Mouse (Mus musculus): Measurements from ENCODE around the gene Map4. TPM values are rescaled to one million over a fixed set of nuclear protein-coding genes. Genes with fewer than 3 reads are reported as not detected.

The Map4 gene
- polyA plus RNA-seq, 1 experiment = 224 TPM

GRCm38 (mm10) chr9:110051869-110052661, 120.8 kb downstream of the Map4 start:
- TF ChIP-seq POLR2A (IDR thresholded peaks at IDR 0.05; ENCODE audit: borderline replicate concordance, extremely low read depth, insufficient read depth, insufficient read length, poor library complexity, severe bottlenecking) = peak; percentile 67; the same call in 1 of the 2 replicates
- no peak for TF ChIP-seq CTCF (IDR thresholded peaks at IDR 0.05; ENCODE audit: borderline replicate concordance, extremely low read depth, insufficient read depth, insufficient read length)
- peak; percentile 83 for DNase-seq (ENCODE audit: low read depth)

- DNase-seq (ENCODE audit: low read depth) = no peak
- TF ChIP-seq POLR2A (IDR thresholded peaks at IDR 0.05; ENCODE audit: borderline replicate concordance, extremely low read depth, insufficient read depth, insufficient read length, poor library complexity, severe bottlenecking) (no peak), CTCF (IDR thresholded peaks at IDR 0.05; ENCODE audit: borderline replicate concordance, extremely low read depth, insufficient read depth, insufficient read length) (no peak)
Measured at GRCm38 (mm10) chr9:110052951-110053304, 121.7 kb downstream of the Map4 start.

GRCm38 (mm10) chr9:110053305-110054079, 122.2 kb downstream of the Map4 start:
- peak; percentile 93 for DNase-seq (ENCODE audit: low read depth)

GRCm38 (mm10) chr9:110054080-110054421, 122.8 kb downstream of the Map4 start:
- DNase-seq (ENCODE audit: low read depth) = no peak
- TF ChIP-seq CTCF (IDR thresholded peaks at IDR 0.05; ENCODE audit: borderline replicate concordance, extremely low read depth, insufficient read depth, insufficient read length) = no peak
- no peak for TF ChIP-seq POLR2A (IDR thresholded peaks at IDR 0.05; ENCODE audit: borderline replicate concordance, extremely low read depth, insufficient read depth, insufficient read length, poor library complexity, severe bottlenecking)

More at GRCm38 (mm10) chr9:110053305-110054079, 122.2 kb downstream of the Map4 start:
- TF ChIP-seq CTCF (IDR thresholded peaks at IDR 0.05; ENCODE audit: borderline replicate concordance, extremely low read depth, insufficient read depth, insufficient read length) (no peak), POLR2A (IDR thresholded peaks at IDR 0.05; ENCODE audit: borderline replicate concordance, extremely low read depth, insufficient read depth, insufficient read length, poor library complexity, severe bottlenecking) (no peak)

- TF ChIP-seq CTCF (IDR thresholded peaks at IDR 0.05; ENCODE audit: borderline replicate concordance, extremely low read depth, insufficient read depth, insufficient read length) = no peak
- TF ChIP-seq POLR2A (IDR thresholded peaks at IDR 0.05; ENCODE audit: borderline replicate concordance, extremely low read depth, insufficient read depth, insufficient read length, poor library complexity, severe bottlenecking) = no peak
- DNase-seq (ENCODE audit: low read depth) = peak; percentile 69
Measured at GRCm38 (mm10) chr9:110054781-110055180, 123.5 kb downstream of the Map4 start.

GRCm38 (mm10) chr9:110057200-110057599, 125.9 kb downstream of the Map4 start:
- no peak for DNase-seq (ENCODE audit: low read depth)
- TF ChIP-seq CTCF (IDR thresholded peaks at IDR 0.05; ENCODE audit: borderline replicate concordance, extremely low read depth, insufficient read depth, insufficient read length) (no peak), POLR2A (IDR thresholded peaks at IDR 0.05; ENCODE audit: borderline replicate concordance, extremely low read depth, insufficient read depth, insufficient read length, poor library complexity, severe bottlenecking) (no peak)

- peak; percentile 42 for DNase-seq (ENCODE audit: low read depth)
- TF ChIP-seq POLR2A (IDR thresholded peaks at IDR 0.05; ENCODE audit: borderline replicate concordance, extremely low read depth, insufficient read depth, insufficient read length, poor library complexity, severe bottlenecking) (no peak), CTCF (IDR thresholded peaks at IDR 0.05; ENCODE audit: borderline replicate concordance, extremely low read depth, insufficient read depth, insufficient read length) (no peak)
Measured at GRCm38 (mm10) chr9:110060761-110061160, 129.5 kb downstream of the Map4 start.

- DNase-seq (ENCODE audit: low read depth) = no peak
- TF ChIP-seq POLR2A (IDR thresholded peaks at IDR 0.05; ENCODE audit: borderline replicate concordance, extremely low read depth, insufficient read depth, insufficient read length, poor library complexity, severe bottlenecking) (no peak), CTCF (IDR thresholded peaks at IDR 0.05; ENCODE audit: borderline replicate concordance, extremely low read depth, insufficient read depth, insufficient read length) (no peak)
Measured at GRCm38 (mm10) chr9:110062405-110062804, 131.1 kb downstream of the Map4 start.

- no peak for DNase-seq (ENCODE audit: low read depth)
- TF ChIP-seq POLR2A (IDR thresholded peaks at IDR 0.05; ENCODE audit: borderline replicate concordance, extremely low read depth, insufficient read depth, insufficient read length, poor library complexity, severe bottlenecking) (no peak), CTCF (IDR thresholded peaks at IDR 0.05; ENCODE audit: borderline replicate concordance, extremely low read depth, insufficient read depth, insufficient read length) (no peak)
Measured at GRCm38 (mm10) chr9:110062861-110063260, 131.6 kb downstream of the Map4 start.

- TF ChIP-seq POLR2A (IDR thresholded peaks at IDR 0.05; ENCODE audit: borderline replicate concordance, extremely low read depth, insufficient read depth, insufficient read length, poor library complexity, severe bottlenecking) = no peak
- TF ChIP-seq CTCF (IDR thresholded peaks at IDR 0.05; ENCODE audit: borderline replicate concordance, extremely low read depth, insufficient read depth, insufficient read length) = no peak
- no peak for DNase-seq (ENCODE audit: low read depth)
Measured at GRCm38 (mm10) chr9:110064641-110065040, 133.4 kb downstream of the Map4 start.

GRCm38 (mm10) chr9:110068745-110069144, 137.5 kb downstream of the Map4 start:
- TF ChIP-seq CTCF (IDR thresholded peaks at IDR 0.05; ENCODE audit: borderline replicate concordance, extremely low read depth, insufficient read depth, insufficient read length) (no peak), POLR2A (IDR thresholded peaks at IDR 0.05; ENCODE audit: borderline replicate concordance, extremely low read depth, insufficient read depth, insufficient read length, poor library complexity, severe bottlenecking) (no peak)
- DNase-seq (ENCODE audit: low read depth) = no peak
